Mouse (Mus musculus): ENCODE measurements at regions not wholly inside any gene's neighbourhood (a gene's known extent, or its start where the extent isn't known, plus 50 kb on each side); places are given as distances from the start of the nearest gene placed in this dataset.

- peak; percentile 13 for DNase-seq
Measured at GRCm38 (mm10) chr2:137224702-137225552, 108.5 kb upstream of the Jag1 start.

- no peak for DNase-seq
Measured at GRCm38 (mm10) chr2:137215697-137216096, 99.3 kb upstream of the Jag1 start.

- DNase-seq, result no peak
Measured at GRCm38 (mm10) chr2:137207846-137208245, 91.4 kb upstream of the Jag1 start.

GRCm38 (mm10) chr2:137204274-137204850 is 87.9 kb upstream of the Jag1 start:
- DNase-seq, result no peak

- DNase-seq, result no peak
Measured at GRCm38 (mm10) chr2:137200101-137200500, 83.7 kb upstream of the Jag1 start.

- no peak for DNase-seq
Measured at GRCm38 (mm10) chr2:137192183-137192582, 75.7 kb upstream of the Jag1 start.

- DNase-seq, result no peak
Measured at GRCm38 (mm10) chr2:137169176-137169575, 52.7 kb upstream of the Jag1 start.

- DNase-seq, result no peak
Measured at GRCm38 (mm10) chr2:137168626-137169025, 52.2 kb upstream of the Jag1 start.
